Mouse (Mus musculus): Measurements from ENCODE around the gene Kcnmb3.
A peak's percentile ranks its signal among the peaks of the same experiment; 100 is the strongest.

Kcnmb3 gene

GRCm38 (mm10) chr3:32495088-32495770 is 3.2 kb upstream of the Kcnmb3 start:
- peak; percentile 87 for DNase-seq

GRCm38 (mm10) chr3:32494387-32495087 is 2.5 kb upstream of the Kcnmb3 start:
- no peak for DNase-seq

- no peak for DNase-seq
Observed at GRCm38 (mm10) chr3:32490928-32491315, 1.1 kb downstream of the Kcnmb3 start.

GRCm38 (mm10) chr3:32490076-32490927 is 1.7 kb downstream of the Kcnmb3 start:
- peak; percentile 33 for DNase-seq

GRCm38 (mm10) chr3:32488172-32488571 is 3.9 kb downstream of the Kcnmb3 start:
- DNase-seq, result no peak

- peak; percentile 64 for DNase-seq
Observed at GRCm38 (mm10) chr3:32486543-32486942, 5.5 kb downstream of the Kcnmb3 start.

- no peak for DNase-seq
Observed at GRCm38 (mm10) chr3:32483035-32483434, 9.0 kb downstream of the Kcnmb3 start.

- no peak for DNase-seq
Observed at GRCm38 (mm10) chr3:32479961-32480360, 12.1 kb downstream of the Kcnmb3 start.

- no peak for DNase-seq
Observed at GRCm38 (mm10) chr3:32473184-32473583, 18.8 kb downstream of the Kcnmb3 start.

- DNase-seq, result no peak
Observed at GRCm38 (mm10) chr3:32472191-32472900, 19.7 kb downstream of the Kcnmb3 start.

- DNase-seq, result peak; percentile 60
Observed at GRCm38 (mm10) chr3:32471098-32471497, 20.9 kb downstream of the Kcnmb3 start.

- no peak for DNase-seq
Observed at GRCm38 (mm10) chr3:32470449-32470848, 21.6 kb downstream of the Kcnmb3 start.

GRCm38 (mm10) chr3:32468411-32468810 is 23.6 kb downstream of the Kcnmb3 start:
- no peak for DNase-seq

GRCm38 (mm10) chr3:32467321-32467720 is 24.7 kb downstream of the Kcnmb3 start:
- peak; percentile 56 for DNase-seq

- peak; percentile 72 for DNase-seq
Observed at GRCm38 (mm10) chr3:32459777-32460176, 32.3 kb downstream of the Kcnmb3 start.

GRCm38 (mm10) chr3:32454329-32455021 is 37.6 kb downstream of the Kcnmb3 start:
- no peak for DNase-seq

GRCm38 (mm10) chr3:32441710-32442109 is 50.3 kb downstream of the Kcnmb3 start:
- DNase-seq, result no peak

- no peak for DNase-seq
Observed at GRCm38 (mm10) chr3:32438716-32439115, 53.3 kb downstream of the Kcnmb3 start.

- no peak for DNase-seq
Observed at GRCm38 (mm10) chr3:32437820-32438219, 54.2 kb downstream of the Kcnmb3 start.

GRCm38 (mm10) chr3:32437297-32437696 is 54.7 kb downstream of the Kcnmb3 start:
- DNase-seq, result no peak

GRCm38 (mm10) chr3:32436101-32436500 is 55.9 kb downstream of the Kcnmb3 start:
- no peak for DNase-seq

GRCm38 (mm10) chr3:32434016-32434415 is 58.0 kb downstream of the Kcnmb3 start:
- DNase-seq, result no peak

Measured in kidney, adult 9 months (tissue).